Mouse (Mus musculus) testis, postnatal 14 days (tissue): ENCODE results near the gene Cplx2.

Source experiments
- DNase-seq: peaks from one replicate; pipeline ENCODE4 v3.0.0; 2021; ENCODE audit warnings: low spot score

The Cplx2 gene

GRCm38 (mm10) chr13:54367758-54368157 is 3.4 kb upstream of the Cplx2 start:
- no peak for DNase-seq

DNA sequence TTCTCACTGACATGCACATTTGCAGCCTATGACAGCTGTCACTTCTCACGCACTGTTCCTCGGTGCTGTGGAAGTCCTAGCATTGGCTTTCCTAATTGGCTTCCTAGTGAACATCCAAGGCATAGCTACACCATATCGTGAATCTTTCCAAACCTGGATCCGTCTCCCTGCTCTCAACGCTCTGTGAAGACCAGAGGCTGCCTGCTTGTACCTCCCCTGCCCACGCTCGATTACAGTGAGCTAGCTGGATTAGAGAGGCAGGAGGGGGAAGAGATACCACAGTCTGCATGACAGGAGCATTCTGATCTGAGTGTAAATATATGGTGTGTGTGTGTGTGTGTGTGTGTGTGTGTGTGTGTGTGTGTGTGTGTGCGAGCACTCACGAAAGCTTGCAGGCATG is 3.0 kb upstream of the Cplx2 start:
- no peak for DNase-seq

DNA sequence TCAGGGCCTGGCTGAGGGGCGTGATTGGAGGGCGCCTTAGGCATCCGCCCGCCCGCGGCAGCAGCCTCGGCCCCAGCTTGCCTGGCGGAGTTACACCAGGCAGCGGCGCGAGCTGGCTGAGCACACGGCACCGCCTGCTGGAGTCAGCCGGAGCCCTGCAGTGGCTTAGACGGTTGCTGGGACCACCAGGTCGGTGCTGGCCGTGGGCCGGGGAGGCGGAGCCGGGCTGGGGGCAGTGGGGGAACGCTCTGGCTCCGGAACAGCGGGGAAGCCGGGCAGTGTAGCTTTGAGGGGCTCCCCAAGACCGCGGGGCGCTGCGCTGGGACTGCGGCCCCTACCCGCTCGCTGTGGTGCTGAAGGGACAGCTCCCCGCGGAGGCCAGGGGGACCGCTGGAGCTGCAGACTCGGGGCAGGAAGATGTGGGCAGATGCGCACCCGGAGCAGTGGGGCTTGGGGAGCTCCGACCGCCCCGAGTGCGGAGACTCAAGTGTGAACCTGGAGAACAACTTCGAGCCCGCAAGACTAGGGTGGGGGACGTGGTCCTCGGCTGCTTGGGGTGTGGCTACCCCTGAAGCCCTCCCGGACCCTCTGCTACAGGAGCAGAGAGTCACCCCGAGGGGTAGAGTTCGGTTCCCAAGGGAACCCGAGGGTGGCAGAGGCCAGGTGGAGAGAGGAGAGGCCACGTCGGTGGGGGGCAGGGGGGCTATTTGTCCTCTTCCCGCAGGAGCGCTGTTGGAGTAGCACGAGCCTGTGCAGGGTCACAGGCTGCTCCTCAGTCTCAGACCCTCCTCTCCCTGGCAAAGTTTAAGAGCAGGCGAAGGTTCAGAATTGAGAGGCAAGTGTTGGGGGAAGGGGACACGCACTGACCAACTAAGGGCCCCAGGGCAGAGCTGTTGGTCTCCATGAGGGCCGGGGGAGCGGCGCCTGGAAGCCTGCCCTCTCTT is 510 bp downstream of the Cplx2 start:
- peak; percentile 80 for DNase-seq

- DNase-seq = peak; percentile 50
These were observed 1.5 kb downstream of the Cplx2 start for GRCm38 (mm10) chr13:54372665-54373064.

DNA sequence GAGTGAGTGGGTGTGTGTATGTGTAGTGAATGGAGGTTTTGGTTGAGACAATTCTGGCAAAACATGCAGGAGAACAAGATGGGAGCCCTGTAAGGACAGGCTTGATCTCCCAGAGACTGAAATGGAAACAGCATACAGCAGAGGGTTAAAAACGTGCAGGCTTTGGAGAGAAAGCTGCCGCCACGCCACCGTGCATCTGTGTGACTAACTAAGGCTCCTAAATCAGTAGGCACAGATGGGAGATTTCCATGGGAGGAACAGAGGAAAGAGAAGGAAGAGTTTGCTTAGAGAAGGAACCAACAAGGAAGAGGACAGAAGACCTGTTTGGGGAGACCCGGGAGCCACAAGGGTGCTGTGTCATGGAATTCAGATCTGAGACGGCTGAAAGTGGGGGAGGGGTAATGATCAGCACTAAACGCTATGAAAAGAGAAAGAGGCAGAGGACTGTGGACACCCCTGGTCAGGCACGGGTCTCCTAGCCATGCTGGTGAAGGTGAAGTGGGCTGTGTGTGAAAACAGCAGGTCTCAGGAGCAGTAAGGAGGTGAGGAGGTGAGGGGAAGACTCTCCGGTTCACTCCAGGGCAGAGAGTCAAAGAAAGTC is 3.1 kb downstream of the Cplx2 start:
- DNase-seq = no peak

DNA sequence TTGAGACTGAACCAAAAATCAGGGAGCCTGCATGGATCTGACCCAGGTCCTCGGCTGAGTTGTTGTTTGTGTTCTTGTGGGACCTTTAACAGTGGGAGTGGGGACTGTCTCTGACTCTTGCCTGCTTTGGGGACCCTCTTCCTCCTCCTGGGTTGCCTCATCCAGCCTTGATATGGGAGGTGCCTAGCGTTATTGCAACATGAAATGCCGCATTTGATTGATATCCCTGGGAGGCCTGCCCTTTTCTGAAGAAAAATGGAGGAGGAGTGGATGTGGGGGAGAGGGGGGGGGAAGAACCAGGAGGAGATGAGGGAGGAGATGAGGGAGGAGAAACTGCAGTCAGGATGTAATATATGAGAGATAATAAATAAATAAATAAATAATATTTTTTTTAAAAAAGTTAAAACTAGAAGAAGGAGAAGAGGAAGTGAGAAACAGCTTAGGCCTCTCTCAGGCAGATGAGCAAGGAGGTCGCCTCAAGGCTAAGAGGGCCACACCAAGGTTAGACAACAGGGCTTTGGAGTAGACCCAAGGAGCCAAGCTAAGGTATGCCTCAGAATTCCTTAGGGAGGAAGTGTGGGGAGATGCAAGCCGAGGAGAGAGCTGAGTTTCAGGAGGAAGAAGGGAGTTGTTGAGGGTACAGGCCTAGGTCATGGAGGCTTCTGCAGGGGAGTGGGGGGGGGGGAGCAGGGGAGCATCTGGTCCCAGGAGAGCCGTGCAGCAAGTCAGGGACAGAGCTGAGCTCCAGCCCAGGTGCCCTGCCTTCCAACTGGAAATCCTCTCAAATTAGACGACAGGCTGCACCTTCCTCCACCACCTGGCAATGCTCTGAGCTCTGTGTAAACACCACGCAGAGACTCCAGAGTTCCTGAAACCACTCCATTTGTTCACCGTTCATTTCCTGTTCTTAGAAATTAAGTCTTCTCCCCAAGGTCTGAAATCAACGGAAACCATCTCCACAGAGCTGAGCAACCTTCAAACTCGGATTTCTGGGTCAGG is 4.6 kb downstream of the Cplx2 start:
- DNase-seq = no peak

DNA sequence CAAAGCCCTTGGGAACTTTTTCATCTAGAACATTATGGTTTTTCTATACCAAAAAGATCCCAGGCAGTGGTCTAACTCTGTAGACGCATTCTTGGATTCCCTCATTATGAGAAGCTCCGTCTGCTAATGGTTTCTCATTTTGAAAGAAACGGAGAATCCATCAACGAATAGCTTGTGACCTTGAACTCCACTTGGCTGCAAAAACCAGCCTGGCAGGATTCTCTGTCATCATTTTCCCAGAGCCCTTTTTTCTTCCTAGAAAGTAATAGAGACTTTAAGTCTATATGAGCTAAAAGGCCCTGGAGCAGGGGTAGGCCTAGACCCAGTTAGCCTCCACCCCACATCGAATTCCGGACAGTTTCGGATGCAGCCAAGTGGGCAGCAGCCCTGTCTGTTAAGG is 5.6 kb downstream of the Cplx2 start:
- DNase-seq = no peak

- DNase-seq = peak; percentile 45
These were observed 6.9 kb downstream of the Cplx2 start for GRCm38 (mm10) chr13:54378051-54378450.

GRCm38 (mm10) chr13:54380421-54380820 is 9.3 kb downstream of the Cplx2 start:
- DNase-seq = no peak

DNA sequence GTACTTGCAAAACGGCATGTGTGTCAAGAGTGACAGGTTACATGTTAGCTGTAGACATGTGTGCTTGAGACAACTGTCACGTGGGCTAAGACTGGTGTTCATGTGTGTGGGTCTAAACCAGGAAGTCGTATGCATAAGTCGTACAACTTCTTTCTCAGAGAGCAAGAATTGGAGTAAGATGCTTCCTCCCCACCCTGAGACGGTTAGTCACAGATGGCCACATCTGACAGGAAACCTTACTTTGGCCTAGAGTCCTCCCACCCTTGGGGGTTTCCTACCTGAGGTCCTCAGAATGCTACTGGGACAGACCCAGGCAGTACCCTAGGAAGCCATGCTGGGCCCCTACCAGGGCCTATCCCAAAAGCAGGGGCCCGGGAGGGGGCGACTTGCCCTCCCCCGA is 10.2 kb downstream of the Cplx2 start:
- DNase-seq = no peak

GRCm38 (mm10) chr13:54383531-54383930 is 12.4 kb downstream of the Cplx2 start:
- DNase-seq = no peak

GRCm38 (mm10) chr13:54384518-54384917 is 13.4 kb downstream of the Cplx2 start:
- DNase-seq = no peak

DNA sequence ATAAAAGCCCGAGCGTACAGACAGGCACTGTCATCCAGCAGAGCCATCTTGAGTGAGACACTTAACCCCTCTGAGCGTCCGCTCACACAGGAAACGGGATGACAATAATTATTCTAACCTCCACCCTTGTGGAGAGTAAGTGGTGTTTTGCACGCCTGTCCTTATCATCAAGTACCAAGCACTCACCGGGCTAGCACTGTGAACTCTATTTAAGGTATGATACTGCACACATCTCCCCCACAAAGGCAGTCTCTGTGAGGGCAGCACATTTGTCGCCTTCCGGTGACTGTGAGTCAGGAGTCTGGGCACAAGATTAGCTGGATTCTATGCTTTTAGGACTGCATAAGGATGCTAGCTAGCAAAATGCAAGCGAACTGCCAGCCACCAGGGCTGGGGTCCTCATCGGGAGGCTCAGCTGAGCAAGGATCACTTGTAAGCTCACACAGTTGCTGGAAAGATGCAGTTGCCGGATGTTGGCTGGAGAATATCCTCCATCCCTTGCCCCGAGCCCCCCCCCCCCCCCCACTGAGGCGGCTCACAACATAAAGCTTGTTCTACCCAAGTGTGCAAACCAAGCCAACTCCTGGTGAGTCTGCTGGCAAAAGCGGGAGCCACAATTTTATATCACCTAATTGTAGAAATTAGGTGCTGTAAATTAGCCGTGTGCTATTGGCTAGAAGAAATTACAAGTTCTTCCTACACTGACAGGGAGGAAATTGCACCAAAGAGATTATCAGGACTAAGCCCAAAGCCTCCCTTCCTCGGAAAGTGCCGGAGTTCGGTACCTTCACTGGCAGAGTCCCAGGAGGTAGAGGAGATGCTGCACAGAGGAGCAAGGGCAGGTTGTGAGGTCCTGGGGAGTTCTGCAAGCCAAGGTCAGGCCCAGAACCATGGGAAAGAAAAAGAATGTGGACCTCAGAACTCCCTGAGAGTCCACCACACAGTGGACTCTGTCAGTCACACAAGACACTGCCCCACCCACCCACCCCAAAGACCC is 14.2 kb downstream of the Cplx2 start:
- DNase-seq = no peak

- peak; percentile 68 for DNase-seq
These were observed 18.9 kb downstream of the Cplx2 start for GRCm38 (mm10) chr13:54389971-54390564.

DNA sequence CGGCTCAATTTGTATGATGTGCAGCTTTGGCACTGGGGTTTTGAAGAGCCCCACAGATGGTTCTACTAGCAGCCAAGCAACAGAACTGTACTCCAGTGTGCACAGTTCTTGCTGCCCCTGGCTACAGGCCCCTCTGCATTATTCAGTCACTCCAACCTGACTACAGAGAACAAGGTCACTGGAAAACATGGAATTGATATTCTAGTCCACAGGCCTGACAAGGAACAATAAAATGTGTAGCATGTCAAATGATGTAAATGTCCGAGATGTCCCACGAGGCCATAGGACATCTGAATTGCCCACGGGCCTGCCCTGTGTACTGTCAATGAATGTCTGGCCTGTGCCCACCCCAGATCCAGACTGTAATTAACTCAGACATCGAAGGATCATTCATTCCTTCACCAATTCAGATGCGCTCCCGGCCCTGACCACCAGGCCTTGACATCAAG is 19.4 kb downstream of the Cplx2 start:
- no peak for DNase-seq

DNA sequence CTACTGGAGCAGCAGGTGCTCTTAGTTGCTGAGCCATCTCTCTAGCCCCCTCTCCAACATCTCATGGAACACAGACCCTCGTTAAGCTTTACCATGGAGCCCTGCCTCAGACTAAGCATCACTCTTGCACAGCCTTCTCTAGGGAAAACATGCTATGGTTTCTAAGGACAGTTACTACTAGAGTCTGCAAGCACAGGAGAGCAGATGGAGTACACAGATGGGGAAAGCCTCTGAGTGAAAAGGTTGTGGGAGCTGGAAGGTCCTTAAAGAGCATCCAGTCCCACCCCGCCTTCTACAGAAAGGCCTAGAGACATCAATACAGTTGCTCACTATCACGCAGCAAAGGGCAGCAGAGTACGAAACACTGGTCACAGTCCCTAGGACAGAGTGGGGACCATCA is 20.2 kb downstream of the Cplx2 start:
- no peak for DNase-seq

DNA sequence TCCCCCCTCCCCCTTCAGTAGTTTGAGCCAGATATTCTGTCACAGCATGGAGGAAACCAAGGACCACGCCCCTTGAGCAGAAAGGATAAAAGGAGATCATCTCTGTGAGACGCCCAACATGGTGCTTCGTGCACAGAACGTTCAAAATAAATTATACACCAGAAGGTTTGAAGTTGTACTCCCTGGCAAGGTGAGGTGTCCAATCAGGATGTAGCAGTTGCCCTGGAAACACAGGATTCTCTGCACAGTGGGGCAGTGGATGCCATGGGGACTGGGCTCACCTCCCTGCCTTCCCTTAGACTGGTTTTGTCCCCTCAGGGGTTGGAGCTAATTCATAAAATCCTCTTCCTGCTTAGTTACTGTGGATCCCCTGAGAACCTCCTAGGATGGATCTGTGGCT is 25.9 kb downstream of the Cplx2 start:
- no peak for DNase-seq

GRCm38 (mm10) chr13:54400565-54401179 is 29.5 kb downstream of the Cplx2 start:
- no peak for DNase-seq

GRCm38 (mm10) chr13:54401180-54401569 is 30.0 kb downstream of the Cplx2 start:
- DNase-seq = no peak

DNA sequence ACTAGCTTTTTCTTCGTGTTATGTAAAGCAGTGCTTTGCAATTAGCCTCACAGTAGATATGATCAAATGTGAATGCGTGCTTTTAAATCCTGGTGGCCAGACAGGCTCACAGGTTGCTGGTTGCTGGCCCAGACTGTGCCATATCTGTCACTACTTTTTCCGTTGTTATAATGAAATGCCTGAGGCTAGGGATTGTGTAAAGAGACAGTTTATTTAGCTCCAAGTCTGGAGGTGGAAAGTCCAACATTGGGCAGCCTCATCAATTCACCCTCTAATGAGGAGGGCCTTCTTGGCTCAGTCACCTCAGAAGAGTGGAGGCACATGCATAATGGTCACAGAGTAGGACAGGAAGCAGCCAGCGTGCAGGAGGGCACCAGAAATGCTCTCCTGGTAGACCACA is 31.2 kb downstream of the Cplx2 start:
- no peak for DNase-seq
